Mouse (Mus musculus): Measurements from ENCODE around the gene Upp2.

Upp2 gene

DNA sequence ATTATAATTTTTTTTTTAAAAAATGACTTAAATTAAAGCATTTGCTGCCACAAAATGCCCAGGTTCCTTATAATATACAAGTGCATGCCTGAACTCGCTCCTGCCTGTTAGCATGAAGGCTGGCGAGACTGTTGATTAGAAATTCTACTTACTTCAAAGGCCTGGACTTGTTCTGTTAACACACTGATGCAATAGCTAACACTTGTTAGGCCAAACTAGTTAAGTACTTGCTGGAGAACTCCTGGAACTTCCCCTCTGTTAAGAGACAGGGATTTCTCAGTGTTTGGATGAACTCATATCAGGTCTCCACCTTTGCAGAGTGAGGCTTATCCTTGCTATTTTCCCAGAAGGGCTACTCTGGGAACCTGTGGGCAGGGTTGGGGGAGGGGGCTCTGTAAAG, 105.4 kb downstream of the Upp2 start:
- no peak for DNase-seq (ENCODE audit: low read depth, low spot score)

DNA sequence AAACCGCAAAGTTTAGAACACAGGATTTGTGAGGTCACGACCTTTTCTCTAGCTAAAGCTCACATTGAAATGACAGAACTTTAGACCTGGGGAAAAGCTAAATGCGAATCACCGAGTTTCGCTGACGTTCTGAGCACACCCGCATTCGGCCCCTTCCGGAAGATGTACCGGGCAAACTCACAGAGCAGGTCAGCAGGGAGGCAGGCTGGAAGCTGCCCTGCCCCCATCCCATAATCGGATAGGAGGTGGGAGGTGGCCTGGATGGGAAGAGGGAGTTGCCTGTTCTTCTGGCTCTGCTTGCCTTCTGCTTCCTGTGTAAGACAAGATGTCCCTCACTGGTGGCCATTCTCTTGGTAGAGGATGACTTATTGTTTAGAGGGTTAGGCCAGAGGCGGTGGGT, 112.9 kb downstream of the Upp2 start:
- DNase-seq (ENCODE audit: low read depth, low spot score) = no peak

DNA sequence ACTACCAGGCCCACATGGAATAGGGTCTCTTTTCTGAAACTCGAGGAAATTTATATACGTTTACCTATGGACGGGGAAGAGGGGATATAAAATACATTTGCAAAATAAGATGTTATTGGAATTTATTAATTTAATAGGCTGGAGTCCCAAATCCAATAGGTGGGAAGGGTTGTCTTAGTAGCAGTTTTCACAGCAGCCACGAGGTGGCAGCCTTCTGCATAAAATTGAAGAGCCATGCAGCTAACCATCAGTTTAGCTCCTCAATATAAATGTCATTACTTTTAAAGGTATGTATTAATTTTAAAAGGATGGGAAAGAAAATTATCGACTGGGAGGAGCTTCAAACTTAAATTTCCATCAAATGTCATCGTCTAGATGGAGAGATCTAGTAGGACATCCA, 113.7 kb downstream of the Upp2 start:
- DNase-seq (ENCODE audit: low read depth, low spot score) = no peak

DNA sequence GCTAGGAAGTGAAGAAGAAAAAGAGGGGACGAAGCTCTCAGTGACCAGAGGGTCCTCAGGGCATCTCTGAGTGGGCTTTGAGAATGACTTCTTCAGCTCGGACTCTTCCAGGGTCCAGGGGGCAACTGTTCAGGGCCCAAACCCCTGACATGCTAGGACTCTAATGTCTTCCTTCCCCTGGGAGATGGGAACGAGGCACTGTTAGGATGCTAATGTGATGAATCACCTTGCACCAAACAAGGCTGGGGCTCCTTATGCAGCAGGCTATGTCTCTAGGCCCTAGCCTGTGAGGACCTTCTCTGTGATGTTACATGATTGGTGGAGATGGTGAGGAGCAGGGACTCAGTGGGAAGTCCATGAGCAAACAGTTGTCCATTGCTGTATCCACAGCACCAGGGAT, 114.3 kb downstream of the Upp2 start:
- DNase-seq (ENCODE audit: low read depth, low spot score) = no peak

DNA sequence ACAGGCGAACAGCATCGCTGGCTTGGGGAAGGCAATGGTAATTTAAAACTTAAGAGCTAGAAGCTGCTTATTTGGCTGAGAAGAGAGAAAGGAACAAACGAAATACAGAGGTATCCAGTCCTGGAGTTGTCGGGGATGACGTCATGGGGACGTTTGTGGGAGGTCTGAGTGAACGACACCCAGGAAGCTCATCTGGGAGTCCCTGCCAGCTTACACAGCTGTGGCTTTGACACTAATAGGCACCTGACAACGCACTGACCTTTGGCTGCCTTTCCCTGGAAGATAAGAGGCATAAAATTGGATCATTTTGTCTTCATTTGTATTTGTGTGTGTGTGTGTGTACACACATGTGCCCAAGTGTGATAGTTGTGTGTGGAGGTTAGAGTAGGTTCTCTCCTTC, 130.4 kb downstream of the Upp2 start:
- no peak for DNase-seq (ENCODE audit: low read depth, low spot score)

DNA sequence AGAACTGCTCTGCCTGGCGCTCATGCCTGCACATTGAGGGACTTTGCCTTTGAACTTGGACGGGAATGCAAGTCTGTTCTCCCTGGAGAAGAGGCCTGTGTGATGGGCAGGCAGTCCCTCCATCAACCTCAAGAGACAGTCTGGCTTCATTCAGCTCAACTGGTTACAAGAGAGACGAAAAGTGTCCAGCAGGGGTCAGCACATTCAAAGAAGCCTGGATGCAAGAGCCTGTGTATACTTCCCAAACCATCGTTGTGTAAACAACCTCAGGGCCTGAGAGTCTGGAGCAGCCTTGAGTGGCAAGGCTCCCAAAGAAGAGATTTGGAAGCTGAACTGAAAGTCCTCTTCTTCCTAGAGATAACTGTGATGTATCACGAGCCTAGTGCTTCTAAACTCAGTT, 132.8 kb downstream of the Upp2 start:
- DNase-seq (ENCODE audit: low read depth, low spot score) = no peak

DNA sequence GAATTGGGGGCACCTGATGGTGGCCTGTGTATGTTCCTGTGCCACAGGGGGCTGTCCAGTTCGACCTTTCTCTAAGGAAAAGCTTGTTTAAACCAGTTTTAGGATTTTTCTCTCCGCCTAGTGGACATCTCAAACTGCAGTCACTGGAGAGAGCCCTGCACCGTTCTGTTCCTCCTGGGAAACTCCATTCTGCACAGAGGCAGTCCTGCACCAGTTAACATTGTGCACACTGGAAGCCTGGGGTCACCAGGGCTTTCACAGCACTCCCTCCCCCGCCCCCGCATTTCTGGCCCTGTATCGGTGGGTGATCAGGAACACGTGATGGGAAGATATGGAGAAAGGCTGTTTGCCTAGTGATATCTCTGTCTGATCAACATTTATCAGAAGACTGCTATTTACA, 133.3 kb downstream of the Upp2 start:
- no peak for DNase-seq (ENCODE audit: low read depth, low spot score)

DNA sequence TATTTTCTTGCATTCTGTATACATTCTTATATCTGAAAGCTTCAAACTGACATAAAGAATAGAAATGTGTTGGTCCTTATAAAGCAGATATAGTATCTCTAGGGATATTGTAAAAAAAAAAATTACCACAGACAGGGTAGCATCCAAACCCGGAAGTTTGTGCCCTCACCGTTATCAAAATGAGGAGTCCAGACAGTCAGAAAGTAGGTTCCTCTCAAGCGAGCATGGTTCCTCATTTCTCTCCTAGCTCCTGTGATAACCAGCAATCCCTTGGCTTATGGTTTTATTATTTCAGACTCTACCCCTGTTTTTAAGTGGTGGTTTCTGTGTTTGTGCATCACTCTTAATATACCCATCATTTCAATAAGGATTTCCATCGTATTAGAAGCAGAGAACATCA, 134.5 kb downstream of the Upp2 start:
- DNase-seq (ENCODE audit: low read depth, low spot score) = no peak

DNA sequence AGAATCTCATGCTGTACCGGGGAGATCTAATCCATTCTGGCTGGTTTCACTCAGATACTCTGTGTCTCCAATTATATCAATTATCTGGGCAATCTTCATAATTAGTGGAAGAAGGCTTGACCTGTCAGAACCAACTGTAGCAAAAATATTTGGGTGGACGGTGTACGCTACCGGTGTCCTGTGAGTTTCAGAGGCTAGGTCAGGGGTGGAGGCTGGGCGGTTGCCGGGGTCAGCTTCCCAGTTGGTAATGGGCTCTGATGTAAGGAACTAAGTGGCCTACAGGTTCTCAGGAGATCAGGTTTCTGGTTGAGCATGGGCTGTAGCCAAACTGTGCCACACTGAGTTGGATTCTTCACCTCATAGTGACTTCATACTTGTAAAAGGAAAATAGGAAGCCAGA, 136.1 kb downstream of the Upp2 start:
- DNase-seq (ENCODE audit: low read depth, low spot score) = no peak

DNA sequence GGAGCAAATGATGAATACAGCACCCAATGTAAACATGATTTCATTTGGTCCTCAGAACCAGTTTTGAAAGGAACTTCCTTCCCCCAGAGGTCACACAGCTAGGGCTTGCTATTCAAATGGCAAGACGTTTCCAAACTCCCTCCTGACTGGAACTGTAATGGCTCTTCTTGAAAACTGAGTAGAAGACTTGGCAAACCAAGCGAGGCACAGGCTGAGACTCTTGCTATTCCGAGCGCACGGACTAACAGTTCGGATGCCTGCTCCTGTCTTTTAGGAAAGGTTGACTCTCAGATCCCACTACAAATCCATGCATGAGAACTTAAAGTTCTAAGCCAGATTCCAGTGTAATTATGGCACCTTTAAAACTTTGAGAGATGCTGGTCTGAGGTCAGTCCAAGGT, 136.5 kb downstream of the Upp2 start:
- no peak for DNase-seq (ENCODE audit: low read depth, low spot score)

DNA sequence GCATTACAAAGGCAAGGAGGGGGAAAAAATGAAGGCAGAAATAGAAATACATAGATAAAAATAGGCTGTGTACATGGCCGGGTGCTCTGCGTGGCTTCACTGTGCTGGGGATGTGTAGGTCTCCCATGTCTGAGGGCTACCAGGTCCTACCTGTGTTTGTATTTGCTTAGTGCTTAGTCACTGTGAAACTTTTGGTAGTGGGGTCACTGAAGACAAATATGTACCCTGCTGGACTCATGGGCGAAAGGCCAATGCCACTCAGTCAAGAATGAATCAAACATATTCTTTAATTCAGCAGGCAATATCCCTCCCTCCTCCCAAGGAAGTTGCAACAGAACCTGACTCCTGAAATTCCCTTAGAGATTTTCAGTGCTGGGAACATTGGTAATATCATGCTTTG, 137.5 kb downstream of the Upp2 start:
- DNase-seq (ENCODE audit: low read depth, low spot score) = no peak

DNA sequence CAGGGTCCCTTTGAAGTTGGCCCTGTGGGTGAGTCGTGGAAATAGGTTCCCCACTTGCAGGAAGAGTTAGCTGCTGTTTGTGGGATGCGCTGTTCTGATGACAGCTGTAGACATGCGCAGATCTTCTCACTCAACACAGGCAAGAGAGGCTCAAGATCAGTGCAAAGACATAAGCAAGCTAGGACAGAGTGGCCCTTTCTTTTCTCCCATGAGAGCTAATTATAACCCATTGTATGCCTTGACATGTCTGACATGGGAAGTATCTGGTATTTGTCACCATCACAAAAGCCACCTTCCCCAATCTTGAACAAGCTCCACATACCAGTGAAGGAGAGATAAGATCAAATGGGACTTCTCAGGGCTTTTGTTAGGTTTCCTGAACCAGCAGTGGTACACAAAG, 140.6 kb downstream of the Upp2 start:
- no peak for DNase-seq (ENCODE audit: low read depth, low spot score)

DNA sequence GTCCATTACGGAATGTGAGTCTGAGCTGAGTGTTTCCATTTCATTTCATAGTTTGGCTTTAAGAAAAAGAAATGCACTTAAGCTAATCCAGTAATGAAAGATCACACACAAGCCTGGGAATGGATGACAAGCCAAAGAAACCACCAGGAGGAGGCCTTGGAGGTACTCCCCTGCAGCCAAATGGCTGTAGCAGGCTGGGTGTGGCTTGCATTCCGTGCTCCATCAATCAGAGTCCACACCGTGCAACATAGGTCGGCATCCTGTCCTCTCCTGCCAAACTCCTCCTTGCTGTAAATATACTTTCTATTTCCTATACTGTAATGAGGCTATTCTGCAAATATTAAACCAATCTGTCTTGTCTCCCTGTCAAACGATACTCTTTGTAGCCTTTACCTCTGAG, 143.1 kb downstream of the Upp2 start:
- DNase-seq (ENCODE audit: low read depth, low spot score) = no peak

DNA sequence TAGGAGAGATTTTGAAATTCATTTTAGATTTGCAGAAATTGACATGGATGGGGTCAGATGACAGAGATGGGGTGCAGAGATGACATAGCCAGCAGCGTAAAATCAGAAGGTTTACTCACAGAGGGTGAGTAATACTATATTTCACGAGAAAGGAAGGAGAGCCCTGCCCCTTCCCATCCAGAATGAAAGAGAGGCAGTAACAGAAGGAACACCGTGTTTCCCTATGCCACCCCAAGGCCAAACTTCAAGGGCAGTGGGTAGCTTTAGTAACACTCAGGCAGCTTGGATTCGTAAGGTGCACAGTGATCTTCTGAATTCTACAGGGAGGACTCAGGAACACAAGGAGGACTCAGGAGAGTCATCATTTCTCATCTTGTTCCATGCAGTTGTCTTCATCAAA, 144.0 kb downstream of the Upp2 start:
- DNase-seq (ENCODE audit: low read depth, low spot score) = no peak

DNA sequence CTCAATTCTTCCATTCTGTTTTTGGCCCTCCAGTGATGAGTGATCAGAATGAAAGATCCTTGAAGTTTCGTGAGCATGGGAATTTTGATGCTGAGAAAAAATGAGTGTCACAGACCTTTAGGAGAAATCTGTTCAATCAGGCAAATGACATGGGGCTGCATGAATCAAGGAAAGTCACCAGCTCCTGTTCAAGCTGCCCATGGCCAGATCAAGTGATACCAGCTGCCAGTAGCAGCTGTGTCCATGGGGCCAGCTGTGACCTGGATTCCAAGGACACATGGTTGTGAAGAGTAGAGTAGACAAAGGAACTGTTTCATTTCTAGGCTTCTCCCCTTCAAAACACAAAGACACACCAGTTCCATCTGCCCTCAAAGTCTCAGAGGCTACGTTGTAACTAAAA, 144.4 kb downstream of the Upp2 start:
- DNase-seq (ENCODE audit: low read depth, low spot score) = no peak

DNA sequence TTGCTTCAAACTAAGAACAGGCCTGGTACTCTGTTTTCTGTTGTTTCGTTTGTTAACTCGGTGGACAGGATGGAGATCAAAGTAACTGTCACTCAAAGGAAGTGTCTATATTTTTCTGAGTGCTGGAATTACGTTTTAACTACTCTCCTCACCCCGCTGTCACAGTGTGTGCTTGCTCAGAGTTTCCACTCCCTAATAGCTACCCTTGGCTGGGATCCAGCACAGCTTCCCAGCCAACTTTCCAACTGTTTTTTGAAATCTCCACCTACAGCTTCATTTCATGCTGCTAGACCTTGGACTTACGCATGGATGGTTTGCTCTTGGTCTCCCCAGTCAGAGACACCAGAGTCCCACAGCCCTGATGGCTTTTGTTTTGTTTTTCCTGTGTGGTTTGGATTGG, 144.8 kb downstream of the Upp2 start:
- DNase-seq (ENCODE audit: low read depth, low spot score) = no peak

DNA sequence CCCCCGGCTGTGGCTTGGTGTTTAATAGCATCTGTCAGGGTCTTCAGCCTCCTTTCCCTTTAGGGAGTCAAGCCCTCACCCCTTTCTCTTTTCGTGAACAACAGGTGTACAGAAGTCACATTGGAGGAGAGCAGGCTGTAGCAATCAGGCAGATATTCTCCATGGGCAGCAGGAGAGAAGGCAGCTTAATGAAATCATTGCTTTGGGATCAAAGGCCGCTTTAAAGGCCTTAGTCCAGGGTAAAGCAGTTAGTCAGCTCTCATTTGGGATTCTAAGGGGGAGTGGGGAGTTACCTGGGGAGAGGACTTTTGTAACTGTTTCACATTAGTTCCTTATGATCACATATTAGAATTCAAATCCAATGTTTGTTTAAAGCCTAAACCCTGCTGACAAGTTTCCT, 150.8 kb downstream of the Upp2 start:
- no peak for DNase-seq (ENCODE audit: low read depth, low spot score)

DNA sequence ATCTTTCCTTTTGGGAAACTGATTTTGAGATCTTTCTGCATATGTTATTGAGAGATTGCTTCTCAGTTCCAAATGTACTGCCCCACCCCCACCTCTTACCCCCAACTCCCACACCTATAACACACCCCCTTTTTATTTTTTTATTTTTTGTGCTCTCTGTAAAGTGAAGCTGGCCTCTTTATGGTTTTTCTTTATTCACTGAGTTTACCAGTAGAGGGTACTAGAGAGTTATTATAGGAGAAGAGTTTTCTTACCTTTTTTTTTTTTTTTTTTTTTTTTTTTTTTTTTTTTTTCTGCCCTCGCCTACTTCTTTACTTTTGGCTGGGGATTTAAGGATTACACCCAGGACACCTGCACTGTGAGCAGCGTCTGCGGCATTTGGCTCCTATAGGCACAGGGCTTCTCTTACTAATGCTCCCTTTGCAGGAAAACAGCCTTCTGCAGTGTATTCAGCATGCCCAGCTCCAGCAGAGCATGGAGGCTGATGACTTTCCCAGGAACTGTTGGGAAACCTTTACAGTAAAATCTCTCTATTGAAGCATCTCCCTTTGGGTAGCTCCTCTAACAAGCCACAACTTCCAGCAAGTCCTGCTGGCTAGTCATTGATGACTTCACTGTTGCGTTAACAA, 170.2 kb downstream of the Upp2 start:
- DNase-seq (ENCODE audit: low read depth, low spot score) = no peak

DNA sequence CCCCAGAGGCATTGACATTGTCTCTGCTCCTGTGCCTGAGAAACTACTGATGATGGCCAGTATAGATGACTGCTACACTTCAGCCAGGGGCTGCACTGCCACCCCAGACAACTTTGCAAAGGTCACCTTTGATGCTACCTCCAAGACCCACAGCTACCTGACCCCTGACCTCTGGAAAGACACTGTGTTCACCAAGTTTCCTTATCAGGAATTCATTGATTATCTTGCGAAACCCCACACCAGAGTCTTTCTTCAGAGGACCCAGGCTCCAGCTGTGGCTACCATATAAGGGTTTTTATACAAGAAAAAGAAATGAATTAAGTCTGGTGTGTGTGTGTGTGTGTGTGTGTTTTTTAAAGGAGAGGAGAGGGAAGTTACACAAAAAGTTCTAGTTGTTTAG, 174.1 kb downstream of the Upp2 start:
- DNase-seq (ENCODE audit: low read depth, low spot score) = no peak

DNA sequence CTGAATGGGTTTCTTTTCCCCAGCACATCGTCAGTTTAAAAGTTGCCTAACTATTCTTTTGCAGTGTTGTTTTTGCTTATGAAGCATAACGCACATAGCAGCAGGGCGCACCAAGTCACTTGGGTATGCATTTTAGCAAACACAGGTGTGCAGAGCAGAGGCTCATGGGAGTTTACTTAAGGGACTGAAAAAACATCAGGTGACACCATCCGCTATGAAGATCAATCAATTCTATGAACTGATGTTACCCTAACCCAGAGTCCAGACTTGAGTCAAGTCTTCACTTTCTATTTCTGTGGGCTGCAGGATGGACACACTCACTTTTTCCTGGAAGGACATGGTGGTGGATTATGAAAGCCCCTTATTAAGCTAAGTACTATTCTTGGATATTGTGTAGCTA, 174.9 kb downstream of the Upp2 start:
- no peak for DNase-seq (ENCODE audit: low read depth, low spot score)

DNA sequence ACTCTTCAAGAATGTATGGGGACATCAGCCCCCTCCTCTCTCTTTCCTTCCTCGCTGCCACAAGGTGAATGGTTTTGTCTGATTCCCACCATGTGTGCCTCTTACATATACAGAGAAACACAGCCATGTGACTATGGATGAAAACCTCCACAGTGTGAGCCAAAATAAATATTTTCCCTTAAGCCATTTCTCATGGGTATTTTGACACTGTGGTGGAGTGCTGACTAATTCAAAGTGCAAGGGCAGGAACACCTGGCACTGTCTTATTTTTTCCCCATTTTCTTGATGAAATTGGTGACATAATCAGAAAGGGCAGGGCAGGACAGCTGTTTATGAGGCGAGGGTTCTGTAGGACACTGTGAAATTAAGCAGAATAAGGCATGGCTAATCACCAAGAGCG, 176.3 kb downstream of the Upp2 start:
- no peak for DNase-seq (ENCODE audit: low read depth, low spot score)

DNA sequence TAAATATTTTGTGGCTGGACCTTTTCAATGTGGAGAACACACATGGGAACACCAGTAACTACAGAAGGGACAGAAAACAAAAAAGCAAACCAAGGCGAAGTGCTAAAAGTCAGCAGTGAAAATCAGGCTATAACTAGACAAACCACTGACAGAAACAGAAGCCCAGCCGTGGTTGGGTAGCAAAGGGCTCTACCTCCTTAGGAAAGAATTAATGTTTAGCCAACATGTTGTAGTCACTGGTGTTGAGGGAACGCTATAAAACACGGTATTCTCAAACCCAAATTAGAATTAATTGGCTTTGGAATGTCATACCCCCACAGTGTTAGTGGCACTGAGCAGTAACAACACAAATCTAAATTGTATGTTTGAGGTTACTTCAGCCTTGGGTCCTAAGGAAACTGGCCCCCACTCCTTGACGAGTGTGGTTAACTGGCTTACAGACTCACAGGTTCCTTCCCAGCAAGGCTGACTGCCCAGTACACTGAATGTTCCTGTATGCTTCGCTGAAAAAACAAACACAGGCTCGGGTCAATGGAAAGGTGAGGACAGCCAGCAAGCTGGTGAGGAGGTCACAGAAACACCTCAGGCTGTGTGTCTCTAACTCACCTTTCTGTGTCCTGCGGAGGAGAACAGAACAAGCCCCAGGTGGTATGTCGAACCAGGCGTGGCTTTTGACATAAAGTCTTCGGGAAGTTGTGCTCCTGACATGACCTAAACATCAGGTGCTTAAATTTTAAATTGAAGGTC, 180.6 kb downstream of the Upp2 start:
- no peak for DNase-seq (ENCODE audit: low read depth, low spot score)

DNA sequence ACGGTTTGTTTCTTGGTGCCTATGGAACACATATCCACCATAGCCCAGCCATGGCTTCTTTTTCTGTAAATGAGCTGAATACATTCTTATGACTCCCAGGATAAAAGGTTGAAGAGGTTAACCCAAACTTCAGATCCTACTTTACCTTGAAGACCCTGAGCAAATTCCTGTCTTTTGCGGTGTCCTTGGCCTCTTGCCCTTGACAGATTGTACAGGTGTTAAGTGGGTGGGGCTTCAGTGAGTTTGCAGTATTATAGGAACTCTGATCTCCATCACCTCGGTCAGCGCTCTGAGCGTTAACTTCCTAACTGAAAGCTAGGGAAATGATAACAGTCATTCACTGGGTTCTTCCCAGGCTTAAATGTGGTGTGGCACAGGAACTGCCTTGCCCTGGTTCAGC, 181.2 kb downstream of the Upp2 start:
- DNase-seq (ENCODE audit: low read depth, low spot score) = no peak

DNA sequence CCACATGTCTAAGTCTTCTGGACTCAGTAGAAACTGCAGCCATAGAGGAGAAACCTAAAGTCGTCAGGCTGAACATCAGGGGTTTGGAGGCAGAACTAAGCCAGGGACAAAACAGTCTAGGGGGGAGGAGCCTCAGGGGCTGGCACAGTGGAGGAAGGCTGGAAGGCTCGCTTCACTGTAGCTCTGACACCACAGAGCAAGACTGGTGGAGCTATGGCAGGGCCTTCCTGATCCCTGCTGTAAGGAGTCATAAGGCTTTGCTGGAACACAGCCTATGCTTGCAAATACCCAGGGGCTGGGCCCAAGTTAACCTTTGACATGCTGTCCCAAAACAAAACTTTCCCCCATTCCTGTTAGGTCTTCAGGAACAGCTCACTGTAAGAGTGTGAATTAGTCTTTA, 185.8 kb downstream of the Upp2 start:
- no peak for DNase-seq (ENCODE audit: low read depth, low spot score)

Data from c-Kit-negative CD71-positive TER-119-positive erythroid progenitor cells, embryonic 14.5 days (primary cell).